Mouse (Mus musculus): Measurements from ENCODE around the gene 1700023F06Rik. TPM values are rescaled to one million over a fixed set of nuclear protein-coding genes. Genes with fewer than 3 reads are reported as not detected.

Gene 1700023F06Rik
- polyA plus RNA-seq, 1 experiment from 2014 or later = not detected

DNA sequence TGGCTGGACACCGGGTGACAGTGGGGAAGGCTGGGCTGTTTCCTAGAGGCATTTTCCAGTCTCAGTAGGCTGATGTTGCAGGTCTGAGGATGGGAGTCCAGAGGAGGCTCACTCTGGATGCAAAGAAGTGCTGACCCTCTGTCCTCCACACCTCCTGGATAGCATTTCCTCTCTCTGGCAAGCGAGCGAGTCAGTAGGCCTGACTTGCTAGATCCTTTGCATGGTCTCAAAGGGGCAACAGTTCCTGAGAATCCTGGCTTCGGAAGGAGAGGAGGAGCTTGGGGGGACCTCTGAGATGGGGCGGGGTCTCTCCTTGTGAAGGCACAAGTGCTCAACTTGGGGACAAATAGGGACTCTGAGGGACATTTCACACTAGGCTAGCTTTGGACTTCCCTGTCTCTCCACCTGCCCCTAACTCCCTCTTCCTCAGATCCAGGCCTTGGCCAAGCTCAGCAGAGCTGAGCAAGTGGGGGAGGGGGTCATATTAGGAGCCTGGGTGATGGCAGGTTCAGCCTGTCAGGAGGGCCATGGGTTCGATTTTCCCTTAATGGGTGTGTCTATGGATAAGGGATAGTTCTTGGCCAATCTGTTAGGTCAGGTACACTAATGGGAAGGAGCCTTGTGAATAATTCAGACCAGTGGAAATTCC lies 35.8 kb downstream of the 1700023F06Rik start:
- Histone ChIP-seq H3K4me3 (replicated peaks) (peak overlapping the region; percentile 57), H3K9ac (no peak overlapping the region), H3K27ac (no peak overlapping the region), H3K9me3 (replicated peaks) (no peaks in the 10 kb centered on the region), H3K4me1 (replicated peaks) (peaks cover 63% of the 10 kb centered on the region), H3K4me2 (peak overlapping the region; percentile 33), H3K27me3 (peaks cover 45% of the 10 kb centered on the region), H3K36me3 (no peaks in the 10 kb centered on the region)
- WGBS (ENCODE audit: insufficient replicate concordance) = 30% methylated on average over 6 of the region's 6 CpGs
- no peak for DNase-seq
- ATAC-seq (ENCODE audit: low read depth) = no peak

DNA sequence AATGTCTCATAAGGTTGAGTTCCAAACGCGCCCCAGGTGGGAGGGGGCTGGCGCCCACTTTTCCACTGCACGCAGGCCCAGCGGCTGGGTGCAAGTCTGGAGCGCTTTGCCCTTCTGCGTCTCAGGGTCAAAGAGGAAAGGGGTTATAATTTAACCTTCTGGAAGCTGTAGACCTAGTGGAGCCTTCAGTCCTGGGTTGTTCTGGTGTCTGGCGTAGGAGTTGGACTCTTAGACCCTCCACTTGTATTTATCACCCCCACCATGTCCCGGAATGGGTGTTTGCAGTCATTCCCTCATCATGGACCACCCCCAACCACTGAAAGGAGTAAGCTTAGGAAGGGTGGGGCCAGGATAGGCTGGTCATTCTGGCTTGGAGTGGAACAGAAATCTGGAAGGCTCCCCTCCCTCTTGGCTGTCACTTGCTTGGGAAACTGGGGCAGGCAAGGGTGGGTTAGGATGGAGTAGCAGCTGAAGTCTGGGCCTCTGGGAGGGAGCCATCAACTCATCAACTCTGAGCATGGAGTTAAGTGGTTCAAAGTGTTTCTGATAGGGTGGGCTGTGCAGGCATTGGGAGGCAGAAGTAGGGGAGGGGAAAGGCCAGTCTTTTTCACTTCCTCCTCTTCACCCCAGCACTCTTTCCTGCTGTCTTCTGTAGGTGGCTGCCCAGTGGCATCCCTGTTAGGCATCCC lies 36.5 kb downstream of the 1700023F06Rik start:
- no peaks in the 10 kb centered on the region for H3K9me3 ChIP-seq (replicated peaks)
- H3K4me3 ChIP-seq (replicated peaks) = peak overlapping the region; percentile 57
- no peak for DNase-seq
- ATAC-seq (ENCODE audit: low read depth) = no peak
- peaks cover 56% of the 10 kb centered on the region for H3K4me1 ChIP-seq (replicated peaks)
- no peaks in the 10 kb centered on the region for H3K36me3 ChIP-seq
- 23% methylated on average over 9 of the region's 9 CpGs for WGBS (ENCODE audit: insufficient replicate concordance)
- peak overlapping the region; percentile 43; the same call in 1 of the 2 replicates for H3K9ac ChIP-seq
- no peak overlapping the region for H3K27ac ChIP-seq
- H3K4me2 ChIP-seq = peak overlapping the region; percentile 75
- peaks cover 45% of the 10 kb centered on the region for H3K27me3 ChIP-seq

DNA sequence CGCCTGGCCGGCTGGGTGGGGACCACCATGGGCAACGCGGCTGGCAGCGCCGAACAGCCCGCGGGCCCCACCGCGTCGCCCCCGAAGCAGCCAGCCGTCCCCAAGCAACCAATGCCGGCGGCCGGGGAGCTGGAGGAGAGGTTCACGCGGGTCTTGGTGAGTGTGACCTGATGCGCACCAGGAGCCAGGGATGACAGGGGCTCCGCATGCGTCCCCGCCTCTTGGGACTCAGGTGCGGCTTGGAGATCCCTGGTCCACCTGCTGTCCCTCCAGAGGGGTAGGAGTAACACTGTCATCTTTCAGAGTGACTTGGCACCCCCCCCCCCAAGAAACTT lies 37.1 kb downstream of the 1700023F06Rik start:
- Histone ChIP-seq H3K4me2 (peak overlapping the region; percentile 75), H3K36me3 (no peaks in the 10 kb centered on the region), H3K27ac (no peak overlapping the region), H3K9me3 (replicated peaks) (no peaks in the 10 kb centered on the region), H3K4me3 (replicated peaks) (peak overlapping the region; percentile 57), H3K9ac (peak overlapping the region; percentile 54), H3K27me3 (peaks cover 45% of the 10 kb centered on the region), H3K4me1 (replicated peaks) (peaks cover 51% of the 10 kb centered on the region)
- DNase-seq (no peak), ATAC-seq (ENCODE audit: low read depth) (no peak)
- WGBS (ENCODE audit: insufficient replicate concordance) = 2% methylated on average over 23 of the region's 23 CpGs

DNA sequence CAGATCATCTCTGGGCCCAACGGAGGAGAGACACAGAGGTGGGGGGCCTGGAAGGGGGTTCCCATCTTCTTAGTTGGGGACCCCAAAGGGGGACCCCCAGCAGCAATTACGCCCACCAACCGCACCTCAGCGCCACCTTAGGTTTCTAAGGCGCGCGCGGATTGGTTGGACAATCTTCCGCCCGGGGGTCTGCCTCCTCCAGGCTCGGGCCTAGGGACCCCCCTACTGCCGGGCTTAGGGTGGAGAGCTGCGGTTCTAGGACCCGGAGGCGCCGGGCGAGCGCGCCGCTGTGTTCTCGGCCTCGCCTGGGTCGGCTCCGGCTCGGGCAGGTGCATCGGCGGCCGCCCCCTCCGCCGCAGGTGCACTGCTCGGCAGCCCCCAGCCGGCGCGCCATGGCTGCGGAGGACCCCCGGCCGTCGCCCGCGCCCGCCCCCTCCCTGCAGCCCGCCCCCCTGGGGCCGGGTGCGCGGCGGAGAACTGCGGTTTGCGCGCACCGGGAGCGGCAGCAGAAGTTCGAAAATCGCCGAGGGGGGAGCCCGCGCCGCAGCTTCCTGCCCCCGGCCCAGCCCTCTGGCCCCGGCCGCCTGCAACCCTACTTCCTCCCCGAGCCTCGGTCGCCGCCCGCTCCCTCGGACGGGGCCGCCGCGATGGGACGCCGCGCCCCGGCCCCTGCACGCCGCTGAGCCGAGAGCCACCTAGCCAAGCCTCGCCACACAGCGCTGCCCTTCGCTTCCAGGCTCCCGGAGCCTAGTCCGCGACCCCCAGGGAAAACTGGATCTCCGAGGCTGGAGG lies 37.7 kb downstream of the 1700023F06Rik start, which contains the start of gene Fmnl1:
Fmnl1 (plus strand) TSS at position 614 of the 792 bp plus-strand sequence.
- WGBS (ENCODE audit: insufficient replicate concordance) = 1% methylated on average over 47 of the region's 84 CpGs
- Histone ChIP-seq H3K9me3 (replicated peaks) (no peaks in the 10 kb centered on the region), H3K27me3 (peaks cover 45% of the 10 kb centered on the region), H3K9ac (peak within 1 kb of the TSS; percentile 54), H3K27ac (no peak within 1 kb of the TSS), H3K4me3 (replicated peaks) (peak within 1 kb of the TSS; percentile 57), H3K4me1 (replicated peaks) (peaks cover 45% of the 10 kb centered on the region), H3K36me3 (no peaks in the 10 kb centered on the region), H3K4me2 (peak within 1 kb of the TSS; percentile 75)
- ATAC-seq (ENCODE audit: low read depth) (no peak; the same call in 1 of the 2 replicates), DNase-seq (no peak)

DNA sequence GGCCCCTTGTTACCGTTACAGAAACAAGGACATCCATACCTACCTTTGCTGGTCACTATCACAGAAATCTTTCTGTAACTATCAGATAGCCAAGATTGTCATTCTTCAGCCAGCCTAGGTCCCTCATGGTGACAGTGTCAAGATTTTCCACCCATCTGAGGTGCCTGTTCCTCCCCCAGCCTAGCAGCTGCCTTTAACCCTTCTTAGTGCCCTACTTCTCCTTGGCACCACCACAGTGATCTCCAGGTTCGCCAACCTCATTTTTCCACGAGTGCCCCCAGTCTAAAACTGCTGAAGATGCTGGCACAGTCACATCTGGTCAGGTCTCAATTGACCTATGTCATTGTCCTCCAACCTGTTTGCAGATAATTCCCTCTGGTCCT lies 38.3 kb downstream of the 1700023F06Rik start:
- Histone ChIP-seq H3K4me2 (peak overlapping the region; percentile 75), H3K36me3 (no peaks in the 10 kb centered on the region), H3K9me3 (replicated peaks) (no peaks in the 10 kb centered on the region), H3K4me1 (replicated peaks) (peaks cover 43% of the 10 kb centered on the region), H3K4me3 (replicated peaks) (peak overlapping the region; percentile 57), H3K27me3 (peaks cover 45% of the 10 kb centered on the region), H3K9ac (peak overlapping the region; percentile 54; the same call in 1 of the 2 replicates), H3K27ac (no peak overlapping the region)
- WGBS (ENCODE audit: insufficient replicate concordance) = 32% methylated on average over 3 of the region's 3 CpGs
- DNase-seq (no peak), ATAC-seq (ENCODE audit: low read depth) (no peak)

DNA sequence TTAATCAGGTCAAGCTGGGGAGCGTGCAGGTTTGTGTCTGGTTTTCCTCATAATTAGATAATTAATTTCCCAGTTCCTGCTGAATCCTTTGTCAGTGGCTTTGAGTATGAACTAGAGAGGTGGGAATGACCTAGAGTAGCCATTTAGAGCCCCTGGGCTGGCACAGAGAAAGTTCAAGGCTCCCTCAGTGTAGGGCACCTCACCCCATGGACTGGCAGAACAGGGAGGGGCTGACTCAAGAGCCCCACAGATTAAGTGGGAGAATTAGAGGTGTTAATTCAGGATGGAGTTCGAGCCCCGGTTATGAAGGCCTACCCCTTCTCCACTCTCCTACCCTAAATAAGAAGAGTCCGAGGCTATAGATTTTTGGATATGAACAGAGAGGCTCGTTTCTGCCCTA lies 38.7 kb downstream of the 1700023F06Rik start:
- peaks cover 45% of the 10 kb centered on the region for H3K27me3 ChIP-seq
- no peak for DNase-seq

DNA sequence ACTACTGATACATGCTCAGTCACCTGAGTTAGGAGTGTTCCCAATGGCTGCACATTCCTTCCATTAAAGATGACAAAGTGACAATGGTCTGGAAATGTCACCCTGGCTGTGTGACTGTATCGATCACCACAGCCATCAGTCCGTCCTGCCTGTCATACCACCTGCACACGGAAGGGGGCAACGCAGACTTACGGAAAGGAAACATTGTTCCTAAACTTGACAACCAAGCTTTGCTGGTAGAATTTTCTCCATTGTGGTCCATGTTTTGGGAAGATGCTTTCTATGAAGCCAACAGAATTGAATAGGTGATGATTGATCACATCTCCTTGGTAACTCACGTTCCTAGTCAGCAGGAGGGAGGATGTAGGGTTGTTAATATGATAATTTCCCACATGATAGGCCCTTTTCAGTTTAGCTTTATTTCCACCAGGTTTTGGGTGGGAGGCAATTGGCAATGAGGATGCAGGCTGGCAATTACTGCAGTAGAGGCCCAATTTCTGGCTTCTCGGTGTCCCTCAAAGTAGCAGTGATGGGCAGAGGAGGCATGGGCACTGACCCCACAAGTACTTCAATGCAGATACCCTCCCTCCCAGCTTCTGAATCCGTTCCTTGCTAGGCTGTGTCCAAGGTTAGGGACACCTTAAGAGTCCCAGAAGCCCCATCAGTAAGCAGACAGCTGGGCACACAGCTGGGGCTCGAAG lies 39.5 kb downstream of the 1700023F06Rik start:
- H3K27me3 ChIP-seq = peaks cover 45% of the 10 kb centered on the region

More for the DNA sequence above, 38.7 kb downstream of the 1700023F06Rik start:
- WGBS (ENCODE audit: insufficient replicate concordance) = 66% methylated on average over 5 of the region's 5 CpGs
- Histone ChIP-seq H3K4me1 (replicated peaks) (peaks cover 40% of the 10 kb centered on the region), H3K9me3 (replicated peaks) (no peaks in the 10 kb centered on the region), H3K27ac (no peak overlapping the region), H3K36me3 (no peaks in the 10 kb centered on the region), H3K4me2 (no peak overlapping the region), H3K4me3 (replicated peaks) (no peak overlapping the region), H3K9ac (no peak overlapping the region)
- no peak for ATAC-seq (ENCODE audit: low read depth)

DNA sequence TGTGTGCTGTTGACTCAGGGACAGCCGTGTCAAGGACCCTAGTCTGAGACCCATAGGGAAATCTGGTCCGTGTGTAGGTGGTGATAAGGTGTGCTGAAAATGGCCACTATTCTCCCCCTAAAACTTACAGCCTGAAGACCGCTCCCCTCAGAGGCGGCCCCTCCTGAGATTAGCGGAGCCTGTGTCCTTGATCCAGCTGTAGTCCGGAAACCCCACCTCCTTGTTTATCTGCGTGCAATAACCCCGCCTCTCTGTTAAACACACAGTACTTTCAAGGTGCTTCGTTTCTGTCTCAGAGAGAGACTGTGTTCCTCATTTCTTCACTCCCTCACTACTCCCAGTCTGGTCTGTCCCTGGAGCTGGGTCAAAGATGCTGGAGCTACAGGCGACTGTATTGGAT lies 44.0 kb downstream of the 1700023F06Rik start:
- WGBS (ENCODE audit: insufficient replicate concordance) = 8% methylated on average over 10 of the region's 10 CpGs
- no peak overlapping the region for H3K27ac ChIP-seq
- no peak overlapping the region for H3K9ac ChIP-seq
- H3K9me3 ChIP-seq (replicated peaks) = no peaks in the 10 kb centered on the region
- H3K4me1 ChIP-seq (replicated peaks) = peaks cover 6% of the 10 kb centered on the region
- ATAC-seq (ENCODE audit: low read depth) (0 out of 2 replicates have a peak, but pooled peaks have one; percentile 26), DNase-seq (peak; percentile 28)
- H3K27me3 ChIP-seq = peaks cover 7% of the 10 kb centered on the region
- no peaks in the 10 kb centered on the region for H3K36me3 ChIP-seq
- H3K4me3 ChIP-seq (replicated peaks) = no peak overlapping the region
- H3K4me2 ChIP-seq = peak overlapping the region; percentile 42

More for the DNA sequence above, 39.5 kb downstream of the 1700023F06Rik start:
- Histone ChIP-seq H3K4me3 (replicated peaks) (no peak overlapping the region), H3K4me1 (replicated peaks) (peaks cover 37% of the 10 kb centered on the region), H3K36me3 (no peaks in the 10 kb centered on the region), H3K27ac (no peak overlapping the region), H3K9ac (no peak overlapping the region), H3K4me2 (no peak overlapping the region), H3K9me3 (replicated peaks) (no peaks in the 10 kb centered on the region)
- DNase-seq (peak; percentile 26), ATAC-seq (ENCODE audit: low read depth) (no peak)
- 21% methylated on average over 9 of the region's 9 CpGs for WGBS (ENCODE audit: insufficient replicate concordance)

DNA sequence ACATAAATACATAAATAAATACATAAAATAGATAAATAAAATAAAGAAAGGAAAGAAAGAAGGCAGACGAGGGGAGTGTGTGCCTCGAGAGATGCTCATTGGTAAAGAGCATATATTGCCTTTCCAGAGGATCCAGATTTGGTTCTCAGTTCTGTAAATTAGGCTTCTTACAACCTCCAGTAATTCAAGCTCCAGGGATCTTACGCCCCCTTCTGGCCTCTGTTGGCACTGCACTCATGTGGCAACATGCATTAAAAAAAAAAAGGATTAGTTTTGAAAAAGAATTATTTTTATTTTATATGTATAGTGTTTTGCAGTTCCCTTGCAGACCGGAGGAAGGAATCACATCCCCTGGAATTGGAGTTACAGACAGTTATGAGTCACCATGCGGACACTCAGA lies 46.2 kb downstream of the 1700023F06Rik start:
- no peaks in the 10 kb centered on the region for H3K27me3 ChIP-seq
- no peaks in the 10 kb centered on the region for H3K36me3 ChIP-seq
- H3K4me3 ChIP-seq (replicated peaks) = no peak overlapping the region
- DNase-seq (peak; percentile 34), ATAC-seq (ENCODE audit: low read depth) (no peak)
- no peak overlapping the region for H3K4me2 ChIP-seq
- H3K9me3 ChIP-seq (replicated peaks) = no peaks in the 10 kb centered on the region
- no peak overlapping the region for H3K27ac ChIP-seq
- peaks cover 14% of the 10 kb centered on the region for H3K4me1 ChIP-seq (replicated peaks)
- 73% methylated on average over 5 of the region's 5 CpGs for WGBS (ENCODE audit: insufficient replicate concordance)
- no peak overlapping the region for H3K9ac ChIP-seq

DNA sequence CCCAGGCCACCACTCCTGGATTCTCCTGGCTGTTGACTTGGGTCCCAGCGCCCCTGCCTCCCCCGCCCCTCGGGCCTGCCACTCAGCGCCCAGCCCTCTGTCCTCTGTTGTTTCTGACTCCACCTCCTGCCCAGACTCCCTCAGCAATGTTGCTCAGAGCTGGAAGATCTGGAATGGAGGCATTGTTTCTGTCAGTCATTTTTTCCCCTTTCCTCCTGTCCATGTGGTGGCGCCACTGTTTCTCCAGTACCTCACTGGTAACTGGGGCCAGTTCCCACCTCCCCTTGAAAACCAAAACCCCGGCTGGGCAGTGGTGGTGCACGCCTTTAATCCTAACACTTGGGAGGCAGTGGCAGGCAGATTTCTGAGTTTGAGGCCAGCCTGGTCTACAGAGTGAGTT lies 46.9 kb downstream of the 1700023F06Rik start:
- Histone ChIP-seq H3K4me2 (no peak overlapping the region), H3K4me3 (replicated peaks) (no peak overlapping the region), H3K9ac (no peak overlapping the region), H3K36me3 (no peaks in the 10 kb centered on the region), H3K4me1 (replicated peaks) (peaks cover 14% of the 10 kb centered on the region), H3K27ac (no peak overlapping the region), H3K27me3 (no peaks in the 10 kb centered on the region), H3K9me3 (replicated peaks) (no peaks in the 10 kb centered on the region)
- ATAC-seq (ENCODE audit: low read depth) (no peak), DNase-seq (no peak)
- 70% methylated on average over 7 of the region's 7 CpGs for WGBS (ENCODE audit: insufficient replicate concordance)

DNA sequence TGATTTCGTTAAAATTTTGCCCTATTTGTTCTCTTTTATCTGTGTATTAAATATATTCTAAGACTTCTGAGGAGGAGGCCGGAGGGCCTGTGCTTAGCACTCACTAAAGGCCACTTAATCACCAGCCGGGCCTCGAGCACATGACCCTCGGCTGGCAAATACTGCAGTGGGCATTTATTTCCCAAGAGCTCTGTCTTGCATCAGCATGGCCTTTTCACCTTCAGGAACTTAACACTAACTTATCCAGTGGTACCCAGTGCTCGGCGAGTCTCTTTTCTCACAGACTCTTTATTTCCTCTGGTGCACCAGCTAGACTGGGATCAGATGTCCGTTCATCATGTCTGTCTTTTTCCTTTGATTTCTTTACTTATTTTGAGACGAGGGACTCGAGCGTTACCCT lies 47.6 kb downstream of the 1700023F06Rik start:
- Histone ChIP-seq H3K4me3 (replicated peaks) (no peak overlapping the region), H3K9me3 (replicated peaks) (no peaks in the 10 kb centered on the region), H3K27me3 (no peaks in the 10 kb centered on the region), H3K9ac (no peak overlapping the region), H3K36me3 (no peaks in the 10 kb centered on the region), H3K4me2 (no peak overlapping the region), H3K27ac (no peak overlapping the region), H3K4me1 (replicated peaks) (peaks cover 14% of the 10 kb centered on the region)
- no peak for ATAC-seq (ENCODE audit: low read depth)
- 84% methylated on average over 11 of the region's 11 CpGs for WGBS (ENCODE audit: insufficient replicate concordance)
- no peak for DNase-seq
